Mouse (Mus musculus): Measurements from ENCODE around the gene C77080. TPM values are rescaled to one million over a fixed set of nuclear protein-coding genes. Genes with fewer than 3 reads are reported as not detected.
A peak's percentile ranks its signal among the peaks of the same experiment; 100 is the strongest.

The C77080 gene
- total and polyA plus RNA-seq, 2 experiments: 8.9 to 60.7 TPM

DNA sequence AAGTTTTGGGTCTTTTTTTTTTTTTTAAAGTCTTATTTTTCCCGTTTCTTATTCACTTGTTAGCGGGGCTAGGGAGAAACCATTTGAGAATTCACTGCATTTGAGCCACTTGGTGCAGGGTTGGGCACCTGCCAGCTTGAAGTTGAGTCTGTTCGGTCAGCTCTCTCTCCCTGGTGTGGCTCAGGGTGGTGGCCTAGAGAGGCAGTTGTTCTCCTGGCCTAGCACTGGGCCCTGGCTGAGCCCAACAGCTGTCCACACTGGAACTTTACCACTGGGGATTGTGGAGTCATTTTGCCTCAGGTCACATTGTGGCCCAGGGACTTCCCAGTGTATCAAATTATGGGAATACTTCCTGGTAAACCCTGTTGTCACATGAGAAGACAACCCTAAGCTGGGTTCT is 26.9 kb upstream of the C77080 start:
- DNase-seq (ENCODE audit: extremely low read depth, low read depth, low spot score): no peak
- TF ChIP-seq CTCF (IDR thresholded peaks at IDR 0.05; ENCODE audit: low read depth, low read length): no peak
- H3K36me3 ChIP-seq (ENCODE audit: control insufficient read depth, insufficient read depth, low read length): no peaks in the 10 kb centered on the region
- H3K4me1 ChIP-seq (ENCODE audit: control insufficient read depth, insufficient read depth, low read length): no peaks in the 10 kb centered on the region
- no peaks in the 10 kb centered on the region for H3K27me3 ChIP-seq (ENCODE audit: control insufficient read depth, insufficient read depth, low read length)
- WGBS: 58% methylated on average over 3 of the region's 3 CpGs
- no peak overlapping the region for H3K27ac ChIP-seq (replicated peaks; ENCODE audit: insufficient read depth, low read depth, low read length)
- H3K9ac ChIP-seq (ENCODE audit: low read depth, low read length): no peak overlapping the region
- no peaks in the 10 kb centered on the region for H3K79me2 ChIP-seq (ENCODE audit: control insufficient read depth, insufficient read depth, low read length)
- no peak overlapping the region for H3K4me3 ChIP-seq (ENCODE audit: insufficient read depth, low read depth, low read length)

- DNase-seq (ENCODE audit: extremely low read depth, low read depth, low spot score): no peak
- peak within 1 kb of the TSS; percentile 41; the same call in 1 of the 2 replicates for H3K4me3 ChIP-seq (ENCODE audit: insufficient read depth, low read depth, low read length)
- H3K79me2 ChIP-seq (ENCODE audit: control insufficient read depth, insufficient read depth, low read length): no peaks in the 10 kb centered on the region
- no peak for TF ChIP-seq CTCF (IDR thresholded peaks at IDR 0.05; ENCODE audit: low read depth, low read length)
- H3K27ac ChIP-seq (replicated peaks; ENCODE audit: insufficient read depth, low read depth, low read length): no peak within 1 kb of the TSS
- H3K4me1 ChIP-seq (ENCODE audit: control insufficient read depth, insufficient read depth, low read length): no peaks in the 10 kb centered on the region
- no peaks in the 10 kb centered on the region for H3K27me3 ChIP-seq (ENCODE audit: control insufficient read depth, insufficient read depth, low read length)
- H3K36me3 ChIP-seq (ENCODE audit: control insufficient read depth, insufficient read depth, low read length): no peaks in the 10 kb centered on the region
- 2% methylated on average over 50 of the region's 53 CpGs for WGBS
- H3K9ac ChIP-seq (ENCODE audit: low read depth, low read length): peak within 1 kb of the TSS; percentile 45
These were observed 26.3 kb upstream of the C77080 start, which contains the start of gene Sync for GRCm38 (mm10) chr4:129287472-129287981. Sync (plus strand) TSS chr4:129287617.

- 12% methylated on average over 27 of the region's 28 CpGs for WGBS
- Histone ChIP-seq H3K4me1 (ENCODE audit: control insufficient read depth, insufficient read depth, low read length) (no peaks in the 10 kb centered on the region), H3K27me3 (ENCODE audit: control insufficient read depth, insufficient read depth, low read length) (no peaks in the 10 kb centered on the region), H3K4me3 (ENCODE audit: insufficient read depth, low read depth, low read length) (peak overlapping the region; percentile 41; the same call in 1 of the 2 replicates), H3K9ac (ENCODE audit: low read depth, low read length) (no peak overlapping the region), H3K36me3 (ENCODE audit: control insufficient read depth, insufficient read depth, low read length) (no peaks in the 10 kb centered on the region), H3K27ac (replicated peaks; ENCODE audit: insufficient read depth, low read depth, low read length) (no peak overlapping the region), H3K79me2 (ENCODE audit: control insufficient read depth, insufficient read depth, low read length) (no peaks in the 10 kb centered on the region)
- DNase-seq (ENCODE audit: extremely low read depth, low read depth, low spot score): no peak
- TF ChIP-seq POLR2A (IDR thresholded peaks at IDR 0.05; ENCODE audit: extremely low read depth, insufficient read depth, low read length) (no peak), CTCF (IDR thresholded peaks at IDR 0.05; ENCODE audit: low read depth, low read length) (no peak)
These were observed 25.7 kb upstream of the C77080 start for GRCm38 (mm10) chr4:129286683-129287471.

GRCm38 (mm10) chr4:129286001-129286682 is 24.9 kb upstream of the C77080 start:
- Histone ChIP-seq H3K4me3 (ENCODE audit: insufficient read depth, low read depth, low read length) (no peak overlapping the region), H3K27me3 (ENCODE audit: control insufficient read depth, insufficient read depth, low read length) (no peaks in the 10 kb centered on the region), H3K79me2 (ENCODE audit: control insufficient read depth, insufficient read depth, low read length) (no peaks in the 10 kb centered on the region), H3K4me1 (ENCODE audit: control insufficient read depth, insufficient read depth, low read length) (no peaks in the 10 kb centered on the region), H3K9ac (ENCODE audit: low read depth, low read length) (no peak overlapping the region), H3K36me3 (ENCODE audit: control insufficient read depth, insufficient read depth, low read length) (no peaks in the 10 kb centered on the region), H3K27ac (replicated peaks; ENCODE audit: insufficient read depth, low read depth, low read length) (no peak overlapping the region)
- no peak for DNase-seq (ENCODE audit: extremely low read depth, low read depth, low spot score)
- 71% methylated on average over 5 of the region's 5 CpGs for WGBS
- no peak for TF ChIP-seq CTCF (IDR thresholded peaks at IDR 0.05; ENCODE audit: low read depth, low read length)
- no peak for TF ChIP-seq POLR2A (IDR thresholded peaks at IDR 0.05; ENCODE audit: extremely low read depth, insufficient read depth, low read length)

DNA sequence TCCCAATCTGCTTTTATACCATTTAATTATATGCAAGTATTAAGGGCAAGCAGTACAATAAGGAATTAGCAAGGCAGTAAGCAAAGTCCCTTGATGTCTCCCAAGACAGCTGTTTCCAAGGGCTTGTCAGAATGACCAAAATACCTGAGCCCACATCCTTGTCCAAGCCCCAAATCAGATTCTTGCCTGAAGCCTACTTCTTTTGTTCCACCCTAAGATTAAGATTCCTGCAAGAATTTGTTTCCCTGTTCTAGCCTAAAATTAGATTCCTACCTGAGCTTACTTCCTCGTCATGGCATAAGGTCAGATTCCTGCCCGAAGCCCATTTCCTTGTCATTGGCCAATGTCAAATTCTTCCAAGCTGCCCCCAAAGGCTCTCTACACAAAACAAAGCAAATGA is 23.5 kb upstream of the C77080 start:
- TF ChIP-seq CTCF (IDR thresholded peaks at IDR 0.05; ENCODE audit: low read depth, low read length) (no peak), POLR2A (IDR thresholded peaks at IDR 0.05; ENCODE audit: extremely low read depth, insufficient read depth, low read length) (no peak)
- Histone ChIP-seq H3K36me3 (ENCODE audit: control insufficient read depth, insufficient read depth, low read length) (no peaks in the 10 kb centered on the region), H3K27ac (replicated peaks; ENCODE audit: insufficient read depth, low read depth, low read length) (no peak overlapping the region), H3K27me3 (ENCODE audit: control insufficient read depth, insufficient read depth, low read length) (no peaks in the 10 kb centered on the region), H3K9ac (ENCODE audit: low read depth, low read length) (no peak overlapping the region), H3K79me2 (ENCODE audit: control insufficient read depth, insufficient read depth, low read length) (no peaks in the 10 kb centered on the region), H3K4me1 (ENCODE audit: control insufficient read depth, insufficient read depth, low read length) (no peaks in the 10 kb centered on the region), H3K4me3 (ENCODE audit: insufficient read depth, low read depth, low read length) (no peak overlapping the region)
- DNase-seq (ENCODE audit: extremely low read depth, low read depth, low spot score): no peak
- WGBS: 89% methylated on average over 2 of the region's 2 CpGs

- TF ChIP-seq POLR2A (IDR thresholded peaks at IDR 0.05; ENCODE audit: extremely low read depth, insufficient read depth, low read length) (no peak), CTCF (IDR thresholded peaks at IDR 0.05; ENCODE audit: low read depth, low read length) (no peak)
- H3K4me1 ChIP-seq (ENCODE audit: control insufficient read depth, insufficient read depth, low read length): no peaks in the 10 kb centered on the region
- H3K36me3 ChIP-seq (ENCODE audit: control insufficient read depth, insufficient read depth, low read length): no peaks in the 10 kb centered on the region
- no peak overlapping the region for H3K27ac ChIP-seq (replicated peaks; ENCODE audit: insufficient read depth, low read depth, low read length)
- 93% methylated on average over 5 of the region's 5 CpGs for WGBS
- no peaks in the 10 kb centered on the region for H3K27me3 ChIP-seq (ENCODE audit: control insufficient read depth, insufficient read depth, low read length)
- DNase-seq (ENCODE audit: extremely low read depth, low read depth, low spot score): no peak
- no peaks in the 10 kb centered on the region for H3K79me2 ChIP-seq (ENCODE audit: control insufficient read depth, insufficient read depth, low read length)
- H3K4me3 ChIP-seq (ENCODE audit: insufficient read depth, low read depth, low read length): no peak overlapping the region
- no peak overlapping the region for H3K9ac ChIP-seq (ENCODE audit: low read depth, low read length)
These were observed 22.0 kb upstream of the C77080 start for GRCm38 (mm10) chr4:129283226-129283625.
